Mouse (Mus musculus): ENCODE results near the gene Gatad2b. TPM values are rescaled to one million over a fixed set of nuclear protein-coding genes. Genes with fewer than 3 reads are reported as not detected.
"Not testable (repeated sequence)": the region's sequence is repeated elsewhere in the genome, so short reads cannot be mapped to it uniquely, and the experiment has no call there.

The Gatad2b gene
- total RNA-seq, 1 experiment from 2014 or later = 39.8 TPM

DNA sequence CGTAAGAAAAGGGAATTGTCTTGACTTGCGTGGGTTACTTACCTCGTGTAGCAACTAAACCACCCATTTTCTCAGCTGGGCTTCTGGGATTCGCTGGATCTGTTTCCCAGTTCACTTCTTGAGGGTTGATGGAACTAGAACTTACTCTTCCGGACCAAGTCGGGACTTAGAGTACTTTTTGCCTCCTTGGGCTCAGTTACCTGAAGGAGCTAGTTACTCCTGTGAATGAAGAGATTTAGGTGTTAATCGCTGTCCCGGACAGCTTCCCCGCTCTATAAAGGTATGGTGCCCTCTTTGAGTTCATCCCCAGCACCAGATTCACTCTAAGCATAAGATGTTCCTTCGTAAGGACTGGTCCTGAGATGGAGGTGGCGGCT, 1.1 kb downstream of the Gatad2b start:
- ATAC-seq (replicated peaks; ENCODE audit: low read depth, poor library complexity, severe bottlenecking) = no peak

DNA sequence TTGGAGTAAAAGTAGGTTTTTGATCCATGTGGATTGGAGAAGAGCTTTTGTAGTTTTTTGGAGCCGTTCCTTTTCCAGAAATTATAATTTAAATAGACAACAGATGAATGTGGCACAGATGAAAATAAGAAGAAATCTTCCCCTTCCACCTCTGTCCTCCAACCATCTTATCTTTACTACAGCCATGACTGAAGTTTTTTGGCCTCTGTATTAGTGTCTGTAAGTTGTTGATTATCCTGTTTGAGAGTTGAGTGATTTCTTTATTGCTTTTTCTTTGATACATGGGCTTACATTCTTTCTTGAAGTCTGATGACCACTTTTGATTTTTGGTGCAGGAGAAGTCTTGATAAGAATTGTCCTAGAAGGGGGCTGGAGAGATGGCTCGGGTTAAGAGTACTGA, 1.7 kb downstream of the Gatad2b start:
- no peak for ATAC-seq (replicated peaks; ENCODE audit: low read depth, poor library complexity, severe bottlenecking)

DNA sequence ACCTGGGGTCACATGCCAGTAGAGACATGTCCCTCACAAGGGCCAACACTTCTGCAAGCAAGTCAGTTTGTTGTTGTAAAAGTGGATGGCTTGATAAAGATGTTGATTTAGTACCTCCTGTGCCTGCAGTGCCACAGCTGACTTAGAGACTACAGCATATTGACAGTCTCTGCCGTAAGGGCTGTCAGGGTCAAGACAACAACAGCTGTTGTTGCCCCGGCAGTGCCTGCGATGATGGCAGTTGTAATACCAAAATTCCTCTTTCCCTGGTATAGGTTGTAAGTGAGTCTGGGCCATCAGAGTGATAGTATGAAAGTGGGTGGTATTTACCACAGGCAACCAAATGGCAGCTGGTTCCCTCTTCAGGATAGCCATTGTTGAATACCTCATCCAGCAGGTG, 12.8 kb downstream of the Gatad2b start:
- ATAC-seq (replicated peaks; ENCODE audit: low read depth, poor library complexity, severe bottlenecking) = no peak

DNA sequence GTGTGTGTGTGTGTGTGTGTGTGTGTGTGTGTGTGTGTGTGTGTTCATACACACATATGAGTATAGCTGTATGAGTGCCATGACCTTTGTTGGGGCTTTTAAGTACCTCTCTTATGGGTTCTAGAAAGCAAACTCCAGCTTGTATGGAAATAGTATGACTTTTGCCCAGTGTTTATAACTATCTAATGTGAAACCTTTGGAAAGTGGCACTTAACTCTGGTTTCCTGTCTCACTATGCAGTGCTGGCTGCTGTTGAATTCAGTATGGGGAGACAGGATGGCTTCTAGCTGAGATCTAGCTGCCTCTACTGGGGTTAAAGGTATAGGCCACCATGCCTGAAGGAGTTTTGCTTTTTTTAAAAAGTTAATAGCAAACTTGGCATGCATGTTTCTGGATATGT, 16.6 kb downstream of the Gatad2b start:
- no peak for ATAC-seq (replicated peaks; ENCODE audit: low read depth, poor library complexity, severe bottlenecking)

DNA sequence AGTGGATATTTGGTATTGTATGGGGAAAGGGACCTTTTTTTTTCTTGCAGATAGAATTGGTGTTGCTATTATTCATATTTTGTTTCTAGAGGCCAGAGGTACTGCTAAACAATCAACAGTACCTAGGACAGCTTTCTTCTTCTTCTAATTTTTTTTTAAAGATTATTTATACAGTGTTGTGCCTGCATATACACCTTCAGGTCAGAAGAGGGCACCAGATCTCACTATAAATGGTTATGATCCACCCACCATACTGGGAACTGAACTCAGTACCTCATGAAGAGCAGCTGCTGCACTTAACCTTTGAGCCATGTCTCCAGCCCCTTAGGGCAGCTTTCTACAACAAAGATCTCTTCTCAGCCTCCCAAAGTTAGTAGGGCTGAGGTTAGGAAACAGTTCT, 20.4 kb downstream of the Gatad2b start:
- ATAC-seq (replicated peaks; ENCODE audit: low read depth, poor library complexity, severe bottlenecking) = peak; percentile 73

DNA sequence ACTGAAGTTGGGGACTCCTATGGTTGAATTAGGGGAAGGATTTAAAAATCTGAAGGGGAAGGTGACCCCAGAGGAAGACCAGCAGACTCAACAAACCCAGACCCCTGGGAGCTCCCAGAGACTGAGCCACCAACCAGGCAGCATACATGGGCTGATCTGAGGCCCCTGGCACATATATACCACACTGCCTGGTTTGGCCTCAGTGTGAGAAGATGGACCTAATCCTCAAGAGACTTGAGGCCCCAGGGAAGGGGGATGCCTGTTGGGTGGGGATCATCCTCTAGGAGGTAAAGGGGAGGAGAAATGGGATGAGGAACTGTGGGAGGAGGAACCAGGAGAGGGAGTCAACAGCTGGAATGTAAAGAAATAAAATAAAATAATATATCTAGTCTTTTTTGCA, 21.3 kb downstream of the Gatad2b start:
- no peak for ATAC-seq (replicated peaks; ENCODE audit: low read depth, poor library complexity, severe bottlenecking)

DNA sequence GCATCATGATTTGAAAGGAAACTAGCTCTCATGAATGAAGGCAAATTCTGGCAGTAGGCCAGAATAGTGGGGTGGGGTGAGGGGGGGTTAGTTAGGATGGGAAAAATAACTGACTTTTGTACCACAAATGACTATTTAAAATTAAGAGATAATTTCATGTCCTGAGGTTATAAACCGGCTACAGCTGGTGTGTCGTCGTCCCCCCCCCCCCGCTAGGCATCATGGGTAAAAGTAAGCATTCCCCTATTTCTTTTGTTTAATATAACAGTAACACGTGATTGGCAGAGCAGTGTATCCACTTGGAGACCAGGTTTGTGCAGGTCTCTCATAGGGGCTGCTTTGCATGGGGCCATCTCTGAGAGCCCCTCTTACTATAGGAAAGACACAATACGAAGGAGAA, 29.3 kb downstream of the Gatad2b start:
- ATAC-seq (replicated peaks; ENCODE audit: low read depth, poor library complexity, severe bottlenecking) = peak; percentile 50

DNA sequence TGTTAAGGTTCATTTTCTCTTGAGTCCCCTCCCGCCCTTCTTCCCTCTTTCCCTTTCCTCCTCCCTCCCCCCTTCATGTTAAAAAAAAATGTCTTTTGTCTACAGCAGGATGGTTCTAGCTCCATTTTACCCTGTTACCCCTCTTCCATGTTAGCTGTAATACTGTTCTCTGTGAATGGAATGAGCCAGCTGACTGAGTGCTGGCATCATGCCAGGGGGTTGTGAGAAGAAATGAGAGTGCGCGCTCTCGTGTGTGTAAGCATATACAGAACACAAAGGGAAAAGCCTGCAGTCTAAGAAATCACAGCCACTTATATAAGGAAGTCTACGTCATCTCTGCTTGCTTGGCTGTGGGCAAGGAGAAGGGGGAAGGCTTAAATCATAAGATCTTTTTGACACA, 30.1 kb downstream of the Gatad2b start:
- peak; percentile 72 for ATAC-seq (replicated peaks; ENCODE audit: low read depth, poor library complexity, severe bottlenecking)

DNA sequence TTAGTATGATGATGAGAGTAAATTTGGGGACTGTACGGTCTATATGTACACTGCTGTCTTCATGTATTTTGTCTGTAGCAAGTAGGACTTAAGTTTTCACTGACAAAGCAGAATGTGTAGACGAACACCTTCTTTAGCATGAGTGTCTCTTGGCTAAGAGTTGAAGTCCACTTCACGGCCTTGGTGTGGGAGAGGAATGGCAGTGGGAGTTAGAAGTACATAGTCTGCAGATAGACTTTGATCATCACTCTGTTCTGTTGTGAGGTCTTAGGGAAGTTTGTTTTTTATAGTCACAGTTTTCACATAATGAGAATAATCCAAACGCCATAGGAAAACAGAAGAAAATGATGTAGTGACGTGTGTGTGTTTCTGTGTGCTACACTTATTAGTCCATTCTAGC, 39.5 kb downstream of the Gatad2b start:
- ATAC-seq (replicated peaks; ENCODE audit: low read depth, poor library complexity, severe bottlenecking) = no peak

DNA sequence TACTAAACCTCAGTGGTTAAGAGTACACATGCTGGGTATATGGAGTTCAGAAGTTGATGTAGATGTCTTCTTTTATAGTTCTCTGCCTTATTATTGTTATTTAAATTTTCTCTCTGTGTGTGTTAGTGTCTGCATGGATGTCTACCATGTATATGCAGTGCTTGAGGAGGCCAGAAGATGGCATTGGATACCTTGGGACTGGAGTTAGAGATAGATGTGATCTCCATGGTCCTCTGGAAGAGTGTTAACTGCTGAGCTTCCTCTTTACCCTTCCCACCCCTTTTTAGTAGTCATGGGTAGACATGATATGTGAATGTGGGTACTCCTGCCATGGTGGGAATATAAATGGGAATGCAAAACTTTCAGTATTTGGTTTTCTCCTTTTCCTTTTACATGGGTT, 42.5 kb downstream of the Gatad2b start:
- peak; percentile 69 for ATAC-seq (replicated peaks; ENCODE audit: low read depth, poor library complexity, severe bottlenecking)

DNA sequence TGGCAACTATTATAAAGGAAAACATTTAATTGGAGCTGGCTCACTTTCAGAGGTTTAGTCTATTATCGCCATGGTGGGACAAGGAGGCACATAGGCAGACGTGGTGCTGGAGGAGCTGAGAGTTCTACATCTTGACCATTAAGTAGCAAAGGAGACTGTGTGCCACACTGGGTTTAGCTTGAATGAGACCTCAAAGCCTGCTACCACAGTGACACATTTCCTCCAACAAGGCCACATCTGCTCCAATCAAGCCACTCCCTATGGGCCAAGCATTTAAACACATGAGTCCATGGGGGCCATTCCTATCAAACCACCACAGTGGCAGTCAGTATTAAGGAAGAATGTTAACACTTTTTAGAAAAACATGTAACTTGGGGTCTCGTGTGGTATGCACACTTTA, 45.2 kb downstream of the Gatad2b start:
- ATAC-seq (replicated peaks; ENCODE audit: low read depth, poor library complexity, severe bottlenecking) = no peak

DNA sequence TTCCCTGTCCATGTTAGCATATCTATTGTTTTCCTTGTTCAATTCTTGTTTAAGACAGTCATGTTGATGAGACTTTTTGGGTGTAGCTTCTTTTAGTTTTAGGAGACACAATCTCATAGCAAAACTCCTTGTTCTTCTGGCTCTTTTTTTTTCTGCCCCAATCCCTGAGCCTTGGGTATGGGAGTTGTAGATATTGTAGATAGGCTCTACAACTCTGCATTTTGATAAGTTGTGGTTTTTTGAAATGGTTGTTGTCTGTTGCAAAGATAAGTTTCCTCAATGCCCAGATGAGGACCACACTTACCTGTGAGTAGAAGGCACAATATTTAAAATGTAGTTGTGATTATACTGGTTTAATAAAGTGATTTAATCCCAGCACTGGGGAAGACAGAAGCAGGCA, 47.2 kb downstream of the Gatad2b start:
- ATAC-seq (replicated peaks; ENCODE audit: low read depth, poor library complexity, severe bottlenecking) = no peak

DNA sequence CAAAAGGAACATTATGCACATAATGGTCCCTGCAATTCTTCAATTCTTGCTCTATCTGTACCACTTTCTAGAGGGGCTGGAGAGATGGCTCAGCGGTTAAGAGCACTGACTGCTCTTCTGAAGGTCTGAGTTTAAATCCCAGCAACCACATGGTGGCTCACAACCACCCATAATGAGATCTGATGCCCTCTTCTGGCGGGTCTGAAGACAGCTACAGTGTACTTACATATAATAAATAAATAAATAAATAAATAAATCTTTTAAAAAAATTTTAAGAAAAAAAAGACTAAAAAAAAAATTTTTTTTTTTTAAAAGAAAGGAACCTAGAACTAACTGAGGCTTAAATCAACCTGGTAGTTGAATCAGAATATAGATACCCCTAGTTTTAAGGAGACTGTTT, 49.9 kb downstream of the Gatad2b start:
- ATAC-seq (replicated peaks; ENCODE audit: low read depth, poor library complexity, severe bottlenecking) = not testable (repeated sequence)

DNA sequence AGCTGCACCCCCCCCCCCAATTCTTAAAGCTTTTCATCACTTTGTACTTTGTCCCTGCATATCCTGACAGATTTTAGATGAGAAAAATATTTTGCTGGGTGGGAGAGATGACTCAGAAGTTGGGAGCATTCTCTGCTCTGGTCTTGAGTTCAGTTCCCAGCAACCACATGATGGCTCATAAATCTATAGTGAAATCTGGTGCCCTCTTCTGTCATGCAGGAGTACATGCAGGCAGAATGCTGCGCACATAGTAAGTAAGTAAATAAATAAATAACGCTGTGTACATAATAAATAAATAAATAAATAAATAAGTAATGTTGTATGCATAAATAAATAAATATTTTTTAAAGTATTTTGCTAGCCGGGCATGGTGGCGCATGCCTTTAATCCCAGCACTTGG, 54.9 kb downstream of the Gatad2b start:
- no peak for ATAC-seq (replicated peaks; ENCODE audit: low read depth, poor library complexity, severe bottlenecking)

DNA sequence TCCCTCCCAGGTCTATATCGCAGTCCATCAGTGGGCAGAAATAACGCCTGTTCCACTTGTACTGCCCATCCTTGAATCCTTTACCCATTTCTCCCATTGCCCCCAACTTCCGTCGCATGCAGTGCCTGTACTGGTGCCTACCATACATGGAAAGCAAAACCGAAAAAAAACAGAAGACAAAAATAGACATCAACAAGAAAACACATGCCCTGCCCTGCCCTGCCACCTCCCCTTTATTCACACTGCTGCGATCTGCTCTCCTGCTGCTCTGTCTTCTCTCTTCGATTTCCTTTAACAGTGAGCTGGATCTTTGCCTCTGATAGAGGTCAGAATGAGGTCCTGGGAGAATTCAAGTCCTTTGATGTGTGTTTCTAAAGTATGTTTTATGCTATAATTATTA, 65.0 kb downstream of the Gatad2b start:
- ATAC-seq (replicated peaks; ENCODE audit: low read depth, poor library complexity, severe bottlenecking) = no peak

DNA sequence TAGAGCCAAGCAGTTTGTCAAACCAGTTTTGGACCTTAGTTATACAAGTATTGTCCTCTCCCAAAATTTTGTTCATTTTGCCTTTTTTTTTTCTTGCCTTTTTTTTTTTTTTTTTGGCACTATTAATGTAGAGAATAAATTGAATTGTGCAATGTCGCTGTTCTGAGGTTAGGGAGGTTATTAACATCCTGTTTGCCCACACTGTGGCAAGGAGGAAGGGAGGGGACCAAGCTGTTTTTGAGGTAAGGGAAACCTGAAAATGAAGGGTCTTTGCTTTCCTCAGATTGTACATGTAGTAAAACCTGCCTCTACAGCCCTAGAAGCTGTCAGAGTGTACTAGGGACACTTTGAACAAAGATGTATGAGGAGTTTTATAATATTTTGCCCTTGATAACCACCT, 66.3 kb downstream of the Gatad2b start:
- peak; percentile 58; the same call in 1 of the 2 replicates for ATAC-seq (replicated peaks; ENCODE audit: low read depth, poor library complexity, severe bottlenecking)

DNA sequence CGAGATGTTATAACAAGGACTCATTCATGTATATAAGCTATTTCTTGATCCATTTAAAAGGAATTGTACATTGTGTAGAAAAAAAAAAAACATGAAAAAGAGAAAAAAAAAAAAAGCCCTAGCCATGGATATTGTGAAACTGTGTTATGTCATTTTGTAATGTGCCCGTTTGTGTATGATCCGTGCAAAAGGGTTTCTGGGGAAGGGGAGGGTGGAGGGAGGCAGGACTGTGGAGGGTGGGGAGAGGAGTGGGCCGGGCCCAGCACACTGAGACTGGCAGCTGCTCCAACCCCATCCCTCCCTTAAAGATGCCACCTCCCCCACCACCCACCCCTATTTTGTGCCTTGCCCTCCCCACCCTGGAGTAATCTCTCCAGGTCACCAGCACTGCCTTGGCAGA, 68.5 kb downstream of the Gatad2b start:
- ATAC-seq (replicated peaks; ENCODE audit: low read depth, poor library complexity, severe bottlenecking) = peak; percentile 46; the same call in 1 of the 2 replicates

DNA sequence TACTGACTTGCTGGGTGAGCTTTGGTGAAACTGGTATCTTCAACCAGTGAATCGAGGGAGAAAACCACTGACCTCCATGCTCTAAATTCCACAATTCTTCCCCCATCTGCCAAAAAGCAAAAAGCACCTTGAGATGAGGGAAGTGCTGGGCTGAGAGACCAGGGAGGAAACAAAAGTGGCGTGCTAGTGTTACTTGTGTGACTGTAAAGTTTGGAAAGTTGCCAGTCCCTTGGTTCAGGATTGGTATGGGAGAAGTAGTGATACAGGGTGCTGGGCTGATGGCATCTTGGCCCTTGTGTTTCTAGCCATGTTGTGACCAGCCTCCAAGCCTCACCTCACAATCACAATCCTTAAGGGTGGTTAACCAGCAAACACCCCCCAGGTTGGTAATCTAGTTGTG, 69.4 kb downstream of the Gatad2b start:
- ATAC-seq (replicated peaks; ENCODE audit: low read depth, poor library complexity, severe bottlenecking) = no peak

DNA sequence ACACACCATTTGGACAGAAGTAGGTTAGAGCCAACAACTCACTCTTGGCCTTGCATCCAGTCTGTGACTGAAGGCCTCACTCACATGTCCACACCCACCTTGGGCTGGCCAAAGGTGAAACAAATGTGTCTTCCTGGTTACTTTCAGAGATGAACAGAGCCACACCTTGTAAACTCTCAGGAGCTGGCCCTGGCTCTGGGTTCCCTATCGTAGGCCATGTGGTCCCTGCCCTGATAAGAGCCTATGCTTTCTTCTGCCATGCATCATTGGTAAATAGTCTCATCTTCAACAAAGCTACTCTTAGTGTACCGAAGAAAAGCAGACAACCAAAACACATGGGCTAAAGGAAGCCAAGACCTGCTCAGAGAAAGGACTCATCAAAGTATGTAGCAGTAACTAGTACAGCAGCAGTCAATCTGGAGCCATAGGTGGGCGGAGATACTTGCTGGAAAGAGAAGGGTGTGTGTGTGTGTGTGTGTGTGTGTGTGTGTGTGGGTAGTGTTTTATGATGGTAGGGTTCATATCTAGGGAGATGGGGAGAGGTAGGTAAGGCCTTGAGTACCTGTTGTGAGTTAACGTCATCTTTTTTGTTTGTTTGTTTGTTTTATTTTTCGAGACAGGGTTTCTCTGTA, 74.1 kb downstream of the Gatad2b start:
- ATAC-seq (replicated peaks; ENCODE audit: low read depth, poor library complexity, severe bottlenecking) = no peak

DNA sequence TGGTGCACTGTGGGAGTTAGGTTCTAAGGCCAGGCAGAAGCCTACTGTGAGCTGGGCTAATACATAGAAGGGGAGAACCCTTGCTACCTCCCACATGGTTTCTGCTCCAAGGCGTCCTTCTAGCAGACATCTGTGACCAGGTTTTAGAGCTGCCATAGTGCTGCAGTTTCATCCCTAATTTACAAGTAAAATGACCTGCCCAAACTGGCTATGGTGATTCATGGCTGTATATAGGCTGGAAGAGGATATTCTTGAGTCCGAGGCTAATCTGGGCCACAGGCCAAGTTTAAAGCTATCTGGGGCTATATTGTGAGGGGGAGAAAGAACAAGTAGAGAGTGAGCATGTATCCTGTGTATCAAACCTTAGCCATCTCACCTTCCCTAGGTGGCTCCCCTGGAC, 76.1 kb downstream of the Gatad2b start:
- ATAC-seq (replicated peaks; ENCODE audit: low read depth, poor library complexity, severe bottlenecking) = no peak

DNA sequence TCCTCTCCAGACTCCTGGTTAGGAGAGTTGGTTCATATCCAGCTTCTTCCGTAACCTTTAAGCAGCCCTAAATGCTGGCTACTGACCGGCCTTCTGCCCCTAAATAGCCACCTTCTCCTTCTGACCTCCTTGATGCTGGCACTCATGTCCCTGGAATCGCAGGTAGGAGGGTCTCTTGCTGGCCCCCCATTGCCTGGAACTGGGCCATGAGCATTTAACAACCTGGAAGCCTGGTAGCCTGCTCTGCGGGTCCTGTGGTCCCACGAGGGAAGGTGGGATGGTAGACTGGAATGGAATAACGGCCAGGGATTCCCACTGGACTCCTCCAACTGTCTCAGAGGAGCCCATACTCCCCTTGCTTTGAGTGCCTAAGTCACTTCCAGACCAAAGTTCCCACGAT, 78.9 kb downstream of the Gatad2b start:
- ATAC-seq (replicated peaks; ENCODE audit: low read depth, poor library complexity, severe bottlenecking) = no peak

DNA sequence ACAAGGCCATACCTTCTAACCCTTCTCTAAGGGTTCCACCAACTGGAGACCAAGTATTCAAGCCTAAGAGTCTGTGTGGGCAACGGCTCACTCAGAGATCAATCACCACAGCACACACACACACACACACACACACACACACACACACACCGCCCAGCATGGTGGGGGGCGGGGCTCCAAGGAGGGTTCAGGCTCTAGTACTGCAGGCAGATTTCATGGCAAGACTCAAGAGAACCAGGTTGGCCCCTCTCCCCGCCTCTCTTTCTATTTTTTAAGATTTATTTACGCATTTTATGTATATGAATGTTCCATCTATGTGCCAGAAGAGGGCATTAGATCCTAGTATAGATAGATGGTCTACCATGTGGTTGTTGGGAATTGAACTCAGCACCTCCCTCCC, 79.8 kb downstream of the Gatad2b start:
- ATAC-seq (replicated peaks; ENCODE audit: low read depth, poor library complexity, severe bottlenecking) = no peak

Measured in common myeloid progenitor, adult 5-6 weeks (primary cell).